Mouse (Mus musculus): ENCODE measurements around the gene Tmem26.

- TF ChIP-seq CTCF (IDR thresholded peaks at IDR 0.05; ENCODE audit: extremely low read depth, insufficient read depth, insufficient read length, insufficient replicate concordance) (no peak), POLR2A (IDR thresholded peaks at IDR 0.05; ENCODE audit: low read depth, low read length) (no peak)
These were observed 44.8 kb upstream of the Tmem26 start for GRCm38 (mm10) chr10:68678678-68679077.
